ENCODE assay signal across 8 mouse cellular contexts in the genomic region with DNA sequence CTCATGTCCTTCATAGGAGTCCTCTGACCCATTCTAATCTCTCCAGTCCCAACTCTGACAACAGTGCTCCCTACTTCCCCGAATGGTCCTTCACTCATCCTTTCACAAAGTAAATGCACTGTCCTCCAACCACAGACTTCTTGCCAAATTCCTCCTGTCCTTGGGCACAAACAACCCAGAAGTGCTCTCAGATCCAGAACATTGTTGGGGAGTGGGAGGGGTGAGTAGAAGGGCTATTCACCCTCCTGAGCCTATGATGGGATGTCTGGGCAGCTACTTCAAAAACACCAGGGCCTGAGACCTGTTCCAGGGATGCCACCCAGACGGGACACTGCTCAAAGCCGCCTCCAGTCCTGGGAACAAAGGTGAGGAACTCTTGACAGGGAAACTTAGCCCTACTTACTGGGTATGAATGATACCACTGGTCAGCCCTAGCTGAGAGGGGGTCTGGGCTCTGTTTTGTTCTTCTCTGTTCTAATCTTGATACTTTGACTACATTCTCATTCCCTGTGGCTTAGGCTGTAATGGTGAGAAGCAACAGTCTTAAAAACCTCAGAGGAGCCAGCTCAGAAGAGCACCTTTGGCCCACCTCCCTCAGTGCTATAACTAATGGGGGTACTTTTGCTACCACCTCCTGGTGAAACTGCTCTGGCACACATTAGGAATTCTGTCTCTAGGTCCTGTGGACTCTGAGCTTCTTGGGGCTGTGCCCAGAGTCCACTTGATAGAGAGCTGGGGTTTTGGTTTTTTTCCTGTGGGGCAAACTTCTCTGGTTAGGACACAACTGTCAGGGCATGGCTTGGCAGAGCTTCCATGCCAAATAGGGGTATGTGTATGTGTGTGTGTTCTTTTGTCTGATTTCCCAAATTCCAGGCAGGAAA.
DNase-seq lines count a peak whose midpoint lies in the region; ATAC-seq and TF ChIP-seq lines count a peak whose summit lies in the region.
"Had no signal": no experiment of that assay in that cellular context is flagged by ENCODE, and none has a peak within 500 bp of the region (broad histone marks: within the 10 kb centered on the region; RNA-seq: fewer than 3 reads in every experiment).

No protein-coding gene starts in this region.

- no peaks in the 10 kb centered on the region for H3K27me3 ChIP-seq in spleen, adult 2 months (ENCODE audit: control insufficient read depth, insufficient read depth, low read length)
- H3K27me3 ChIP-seq in forebrain, embryonic 16.5 days (replicated peaks; ENCODE audit: control insufficient read depth, insufficient read depth, low read length): no peaks in the 10 kb centered on the region

- H3K4me1 ChIP-seq in spleen, adult 2 months (ENCODE audit: control insufficient read depth, insufficient read depth, insufficient read length): peaks cover 15% of the 10 kb centered on the region; the same call in 1 of the 2 replicates
- peaks cover 28% of the 10 kb centered on the region for H3K4me1 ChIP-seq in forebrain, embryonic 16.5 days (replicated peaks; ENCODE audit: control insufficient read depth, insufficient read depth, low read length)

- no peak overlapping the region for H3K4me2 ChIP-seq in forebrain, embryonic 16.5 days (ENCODE audit: low read length)
- H3K4me2 ChIP-seq: liver, embryonic 15.5 days had no signal

- no peaks in the 10 kb centered on the region for H3K36me3 ChIP-seq in spleen, adult 2 months (ENCODE audit: control insufficient read depth, insufficient read depth, low read length)
- H3K36me3 ChIP-seq in forebrain, embryonic 16.5 days (ENCODE audit: control insufficient read depth, insufficient read depth): no peaks in the 10 kb centered on the region
- H3K36me3 ChIP-seq: liver, embryonic 15.5 days had no signal

- no peak for DNase-seq in spleen, adult 2 months (ENCODE audit: low read depth in 1 of 2, low spot score in 2 of 2)
- no peak for DNase-seq in spleen, adult 12 weeks (ENCODE audit: low spot score)
- peak; percentile 84 for DNase-seq in kidney, adult 11 months
- DNase-seq in lung, postnatal 10 days: peak; percentile 75
- no peak for DNase-seq in urinary bladder, postnatal 14 days (ENCODE audit: low spot score)
- DNase-seq in c-Kit-positive CD71-positive TER-119-positive erythroid progenitor cells, embryonic 14.5 days (ENCODE audit: low spot score): no peak

- peak; percentile 54; the same call in 1 of the 2 replicates for ATAC-seq in forebrain, embryonic 16.5 days

- no peak for TF ChIP-seq POLR2A in spleen, adult 2 months (IDR thresholded peaks at IDR 0.05; ENCODE audit: low read depth, low read length)

- H3K9me3 ChIP-seq in forebrain, embryonic 16.5 days (ENCODE audit: control insufficient read depth, low read length): no peaks in the 10 kb centered on the region
- H3K9me3 ChIP-seq: liver, embryonic 15.5 days had no signal

- H3K27ac ChIP-seq in spleen, adult 2 months (ENCODE audit: insufficient read depth, low read length): peak overlapping the region; percentile 14; the same call in 1 of the 2 replicates
- H3K27ac ChIP-seq in forebrain, embryonic 16.5 days (ENCODE audit: low read length): peak overlapping the region; percentile 75
- H3K27ac ChIP-seq: liver, embryonic 15.5 days had no signal

- H3K4me3 ChIP-seq in spleen, adult 2 months (ENCODE audit: extremely low read depth, insufficient read depth, insufficient read length): no peak overlapping the region
- no peak overlapping the region for H3K4me3 ChIP-seq in forebrain, embryonic 16.5 days (replicated peaks; ENCODE audit: low read length)
- H3K4me3 ChIP-seq: liver, embryonic 15.5 days had no signal

- no peak for TF ChIP-seq CTCF in spleen, adult 2 months (IDR thresholded peaks at IDR 0.05; ENCODE audit: extremely low read depth, insufficient read depth, insufficient read length, insufficient replicate concordance)

- no peak overlapping the region; the same call in 1 of the 2 replicates for H3K9ac ChIP-seq in forebrain, embryonic 16.5 days (replicated peaks; ENCODE audit: low read depth, low read length)
- H3K9ac ChIP-seq: liver, embryonic 15.5 days had no signal

- WGBS in spleen, adult 2 months: 81% methylated on average over 3 of the region's 3 CpGs
- 55% methylated on average over 3 of the region's 3 CpGs for WGBS in forebrain, embryonic 16.5 days

Comparison
In these comparisons a context has a peak if more than half of its experiments do, and no peak if none do; other contexts are left out.
1. DNase-seq: peak in kidney, adult 11 months (single experiment) and lung, postnatal 10 days (single experiment); none in spleen, adult 2 months (0 of 2), spleen, adult 12 weeks (single experiment), urinary bladder, postnatal 14 days (single experiment) and c-Kit-positive CD71-positive TER-119-positive erythroid progenitor cells, embryonic 14.5 days (single experiment).